Mouse (Mus musculus): ENCODE data around the gene Itgb2l.

Itgb2l gene

DNA sequence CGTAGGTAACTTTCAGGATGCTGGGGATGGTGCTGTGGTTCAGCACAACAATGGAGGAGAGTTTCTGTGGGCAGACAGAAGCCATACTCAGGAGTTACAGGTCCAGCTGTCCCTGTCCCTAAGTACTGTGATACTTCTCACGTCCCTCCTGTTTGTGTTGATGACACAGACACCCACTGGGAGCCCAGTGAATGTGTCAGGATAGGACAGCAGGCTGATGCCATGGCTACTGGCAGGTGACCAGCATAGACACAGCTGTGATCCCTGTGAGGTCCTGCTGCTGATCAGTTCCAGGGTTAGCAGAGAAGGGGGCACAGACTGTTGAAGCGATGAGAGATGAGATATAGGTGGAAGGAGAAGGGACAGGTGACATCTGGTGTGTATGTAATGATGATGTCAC lies 14.4 kb downstream of the Itgb2l start:
- DNase-seq (ENCODE audit: inconsistent ontology term): no peak

DNA sequence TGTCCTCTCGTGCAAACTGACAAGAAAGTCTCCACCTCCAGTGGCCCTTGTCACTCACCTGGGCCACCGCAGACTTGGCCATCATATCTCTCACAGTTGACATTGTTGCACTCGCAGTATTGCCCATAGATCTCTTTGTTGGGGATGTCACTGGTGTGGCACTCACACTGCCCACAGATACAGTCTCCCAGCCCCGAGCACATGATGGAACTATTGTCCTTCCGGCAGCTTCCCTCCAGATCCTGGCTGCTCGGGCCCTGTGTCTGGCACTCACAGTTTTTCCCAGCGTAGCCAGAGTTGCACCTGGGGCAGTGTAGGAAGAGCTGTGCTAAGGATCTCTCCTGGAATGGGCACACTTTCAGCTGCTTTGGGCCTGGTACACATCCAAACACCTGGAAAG lies 16.7 kb downstream of the Itgb2l start:
- DNase-seq (ENCODE audit: inconsistent ontology term): no peak

DNA sequence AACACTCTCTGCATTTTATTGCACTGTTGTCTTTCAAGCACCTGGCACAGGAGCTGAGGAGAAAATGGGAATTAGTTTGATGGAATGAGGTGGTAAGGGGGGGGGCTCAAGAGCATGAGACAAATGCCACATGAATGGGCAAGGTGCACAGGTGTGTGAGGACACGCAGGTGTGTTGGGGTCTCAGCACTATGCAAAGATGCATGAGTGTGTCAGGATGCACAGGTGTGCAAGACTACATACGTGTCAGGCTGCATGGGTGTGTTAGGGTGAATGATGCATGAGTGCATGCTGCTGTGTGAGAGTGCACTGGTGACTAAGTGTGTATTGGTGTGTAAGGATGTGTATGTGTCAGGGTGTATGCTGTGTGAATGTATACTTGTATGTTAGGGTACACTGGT lies 18.4 kb downstream of the Itgb2l start:
- no peak for DNase-seq (ENCODE audit: inconsistent ontology term)

DNA sequence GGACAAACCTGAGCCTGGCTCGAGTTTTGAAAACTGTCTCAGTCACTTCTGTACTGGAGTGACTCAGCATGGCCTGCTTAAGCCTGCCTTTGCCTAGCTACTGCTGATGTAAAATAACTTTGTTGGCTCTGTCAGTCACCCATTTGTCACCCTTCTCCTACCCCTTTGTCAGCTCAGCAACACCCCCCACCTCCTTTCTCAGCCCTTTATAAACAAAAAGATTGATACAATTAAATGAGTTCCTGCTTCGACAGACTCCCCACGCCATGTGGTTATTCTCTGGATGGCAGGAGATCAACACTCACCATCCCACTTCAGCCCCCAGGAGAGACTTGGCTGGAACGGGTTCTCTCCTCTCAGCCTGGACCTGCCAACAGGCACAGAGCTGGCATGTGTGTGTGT lies 35.4 kb downstream of the Itgb2l start:
- peak; percentile 47 for DNase-seq (ENCODE audit: inconsistent ontology term)

DNA sequence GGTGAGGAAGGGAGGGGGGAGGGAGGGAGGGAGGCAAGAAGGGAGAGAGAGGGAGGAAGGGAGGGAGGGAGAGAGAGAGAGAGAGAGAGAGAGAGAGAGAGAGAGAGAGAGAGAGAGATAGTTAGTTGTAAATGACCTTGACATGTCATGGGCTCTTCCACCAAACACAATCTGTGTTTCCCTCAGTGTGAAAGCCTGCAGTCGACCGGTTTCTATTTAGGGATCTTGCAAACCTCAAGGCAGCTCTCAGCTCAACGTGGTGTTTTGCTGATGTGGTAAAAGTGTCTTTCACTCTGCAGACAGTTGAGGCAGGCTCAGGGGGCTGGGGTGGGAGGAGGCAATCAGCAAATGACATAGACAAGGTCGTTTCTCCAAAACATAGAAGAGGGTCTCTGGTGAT lies 37.1 kb downstream of the Itgb2l start:
- no peak for DNase-seq (ENCODE audit: inconsistent ontology term)

DNA sequence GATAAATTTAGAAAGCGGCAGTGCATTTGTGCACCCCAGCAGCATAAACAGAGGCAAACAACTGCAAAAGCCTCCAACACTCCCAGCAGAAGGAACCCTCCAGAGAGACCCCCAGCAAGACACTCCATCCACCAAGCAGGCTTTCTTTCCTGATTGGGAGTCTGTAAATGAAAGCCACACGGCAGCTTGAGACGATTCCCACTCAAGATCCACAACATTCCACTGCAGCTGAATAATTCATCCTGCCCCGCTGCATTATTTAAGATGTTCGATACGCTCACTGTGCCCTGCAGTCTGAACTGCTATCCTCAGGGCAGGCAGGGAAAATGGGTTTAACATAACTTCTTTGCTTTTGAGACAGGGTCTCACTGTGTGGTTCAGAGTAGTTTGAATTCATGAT lies 41.1 kb downstream of the Itgb2l start:
- no peak for DNase-seq (ENCODE audit: inconsistent ontology term)

DNA sequence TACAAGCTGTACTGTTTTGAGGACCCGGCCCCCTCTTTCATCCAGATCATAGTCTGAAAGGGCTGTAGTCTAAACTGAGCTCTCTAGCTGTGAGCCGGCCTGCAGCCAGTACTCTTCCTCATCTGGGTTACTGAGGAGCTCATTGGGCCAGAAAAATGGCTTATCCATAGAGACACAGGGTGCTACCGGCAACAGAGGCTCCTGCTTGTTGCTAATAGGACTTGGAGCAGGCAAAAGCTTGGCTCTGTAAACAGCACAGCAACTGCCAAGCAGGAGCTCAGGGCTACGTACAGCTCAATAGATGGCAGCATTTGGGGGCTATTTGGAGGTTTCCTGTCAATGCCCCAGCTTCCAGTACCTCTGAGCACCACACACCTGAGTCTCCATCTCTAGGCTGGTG lies 43.4 kb downstream of the Itgb2l start:
- DNase-seq (ENCODE audit: inconsistent ontology term): no peak

DNA sequence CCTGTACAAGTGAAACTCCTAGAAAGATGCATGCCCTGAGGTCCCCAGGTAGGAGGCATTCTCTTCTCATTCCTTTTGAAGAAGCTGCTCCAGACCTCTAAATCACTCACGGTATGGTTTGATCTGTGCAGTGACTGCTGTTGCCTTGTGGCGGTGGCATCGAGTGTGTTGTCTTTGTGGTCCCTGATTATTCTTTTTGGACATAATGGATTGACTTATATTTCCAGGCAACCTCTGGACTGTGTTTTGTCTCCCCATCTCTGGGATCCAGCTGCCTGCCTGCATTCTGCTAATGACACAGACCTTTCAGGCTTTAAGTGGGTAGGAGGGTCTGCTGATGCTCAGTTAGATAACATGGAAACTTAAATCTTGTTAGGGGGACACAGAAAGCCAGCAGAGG lies 44.6 kb downstream of the Itgb2l start:
- no peak for DNase-seq (ENCODE audit: inconsistent ontology term)

DNA sequence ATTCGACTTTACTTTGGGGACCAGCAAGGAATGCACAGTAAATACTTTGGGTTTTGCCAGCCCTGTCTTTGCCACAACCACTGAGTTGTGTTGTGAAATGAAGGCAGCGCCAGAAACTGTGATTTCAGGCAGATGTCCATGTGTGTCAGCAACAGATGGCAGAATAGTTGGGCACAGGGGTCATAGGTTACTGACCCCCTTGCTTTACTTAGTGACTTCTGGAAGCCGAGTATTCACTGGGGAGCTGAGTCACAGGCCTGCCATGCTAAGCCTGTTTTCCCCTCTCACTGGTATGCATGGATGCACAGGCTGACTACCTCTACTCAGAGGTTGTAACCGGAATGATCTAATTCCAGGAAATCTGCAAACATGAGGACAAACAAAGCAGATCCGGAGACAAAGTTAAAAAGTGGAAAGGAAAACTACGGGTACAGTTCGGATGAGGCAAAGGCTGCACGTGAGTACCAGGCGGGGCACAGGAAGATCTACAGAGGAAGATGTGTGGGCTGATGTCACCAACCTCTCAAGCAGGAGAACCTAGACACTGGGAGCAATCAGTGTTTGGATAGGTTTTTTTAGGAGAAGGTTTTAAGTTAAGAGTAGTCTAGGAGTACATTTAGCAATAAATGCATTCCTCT lies 47.3 kb downstream of the Itgb2l start:
- no peak for DNase-seq (ENCODE audit: inconsistent ontology term)

DNA sequence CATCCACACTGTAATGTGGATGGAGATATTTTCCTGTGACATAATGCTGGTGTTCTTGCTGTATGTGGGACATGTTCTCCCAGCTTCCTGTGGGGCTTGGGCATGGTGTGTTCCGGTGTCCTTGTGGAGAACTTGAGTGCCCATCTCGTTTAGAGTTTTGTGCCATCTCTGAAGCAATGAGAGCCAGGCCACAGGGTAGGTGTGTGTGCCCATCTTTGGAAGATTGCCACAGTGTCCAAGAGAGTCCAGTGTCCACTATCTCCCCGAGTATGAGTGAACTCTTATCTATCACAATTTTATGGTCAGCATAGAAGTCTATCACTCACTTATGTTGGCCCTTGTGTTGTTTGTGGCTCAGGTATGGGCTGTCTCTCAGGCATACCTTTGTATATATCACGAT lies 47.9 kb downstream of the Itgb2l start:
- DNase-seq (ENCODE audit: inconsistent ontology term): no peak

DNA sequence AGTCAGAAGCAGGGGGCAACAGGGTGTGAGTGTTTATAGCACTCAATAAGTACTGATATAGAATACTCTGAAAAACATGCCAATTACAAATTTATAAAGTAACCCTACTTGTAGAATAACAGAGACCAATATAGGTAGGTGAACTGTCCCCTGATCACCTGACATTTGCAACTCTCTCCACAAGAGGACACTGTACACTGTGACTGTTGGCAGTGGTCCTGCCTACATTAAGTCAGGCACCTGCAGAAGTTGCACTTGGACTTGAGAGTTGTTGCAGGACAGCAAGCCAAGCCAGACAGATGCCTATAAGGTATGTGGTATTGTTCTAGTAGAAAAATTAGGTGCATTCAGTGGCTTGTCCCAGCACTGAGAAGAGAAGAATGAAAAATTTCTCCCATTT lies 52.3 kb downstream of the Itgb2l start:
- no peak for DNase-seq (ENCODE audit: inconsistent ontology term)

DNA sequence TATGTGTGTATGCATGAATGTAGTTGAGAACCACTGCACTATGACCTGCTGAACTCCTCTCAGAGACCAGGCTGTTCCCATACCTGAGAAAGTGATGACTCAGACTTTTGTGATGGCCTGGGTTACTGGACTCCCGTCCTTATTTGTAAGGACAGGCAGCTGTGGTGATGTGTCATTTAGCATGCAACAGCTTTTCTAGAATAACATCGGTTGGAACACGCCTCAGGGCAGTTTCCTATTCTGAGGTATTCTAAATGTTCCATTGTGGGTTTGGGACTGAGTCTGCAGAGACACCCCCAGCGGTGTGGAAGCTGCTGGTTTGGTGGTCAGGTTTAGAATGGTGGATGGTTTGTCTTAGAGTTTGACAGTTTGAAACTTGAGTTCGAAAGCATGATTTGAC lies 54.9 kb downstream of the Itgb2l start:
- no peak for DNase-seq (ENCODE audit: inconsistent ontology term)

DNA sequence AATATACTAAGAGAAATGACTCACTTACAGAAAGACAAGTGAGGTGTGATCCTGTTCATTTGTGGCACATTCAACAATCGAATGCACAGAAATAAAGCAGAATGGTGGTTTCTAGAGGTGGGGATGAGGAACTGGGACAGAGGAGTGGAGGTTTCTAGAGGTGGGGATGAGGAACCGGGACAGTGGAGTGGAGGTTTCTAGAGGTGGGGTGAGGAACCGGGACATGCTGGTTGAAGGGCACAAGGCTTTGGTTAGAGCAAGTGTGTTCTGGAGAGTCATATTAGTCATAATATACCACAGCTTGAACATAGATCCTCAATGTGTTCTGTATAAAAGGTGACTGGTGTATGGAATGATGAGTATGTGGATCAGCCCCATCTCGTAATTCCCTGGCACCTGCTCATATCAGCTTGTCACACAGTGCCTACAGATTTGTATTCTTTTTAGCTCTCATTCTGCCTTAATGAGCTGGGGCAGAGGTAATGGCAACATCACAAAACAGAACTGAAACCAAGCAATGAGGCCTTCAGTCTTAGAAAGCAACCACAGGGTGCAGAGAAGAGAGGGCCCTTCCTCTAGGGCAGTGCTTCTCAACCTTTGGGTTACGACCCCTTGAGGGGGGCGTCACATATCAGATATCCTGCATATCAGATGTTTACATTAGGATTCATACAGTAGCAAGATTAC lies 55.6 kb downstream of the Itgb2l start:
- DNase-seq (ENCODE audit: inconsistent ontology term): no peak

DNA sequence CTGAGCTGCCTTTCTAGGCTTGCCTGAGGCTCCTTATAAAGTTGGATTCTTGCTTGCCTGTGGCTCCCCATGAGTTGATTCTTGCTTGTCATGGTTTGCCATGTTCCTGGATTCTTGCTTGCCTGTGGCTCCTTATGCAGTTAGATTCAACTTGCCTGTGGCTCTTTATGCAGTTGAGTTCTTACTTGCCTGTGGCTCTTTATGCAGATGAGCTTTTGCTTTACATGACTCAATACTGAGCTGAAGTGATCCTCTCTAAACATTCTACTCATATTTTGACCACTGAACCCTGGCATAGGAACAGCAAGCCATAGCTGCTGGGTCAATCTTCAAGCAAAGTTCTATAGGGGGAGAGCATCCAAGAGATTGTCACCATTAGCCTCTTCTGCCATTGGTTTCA lies 58.7 kb downstream of the Itgb2l start:
- no peak for DNase-seq (ENCODE audit: inconsistent ontology term)

DNA sequence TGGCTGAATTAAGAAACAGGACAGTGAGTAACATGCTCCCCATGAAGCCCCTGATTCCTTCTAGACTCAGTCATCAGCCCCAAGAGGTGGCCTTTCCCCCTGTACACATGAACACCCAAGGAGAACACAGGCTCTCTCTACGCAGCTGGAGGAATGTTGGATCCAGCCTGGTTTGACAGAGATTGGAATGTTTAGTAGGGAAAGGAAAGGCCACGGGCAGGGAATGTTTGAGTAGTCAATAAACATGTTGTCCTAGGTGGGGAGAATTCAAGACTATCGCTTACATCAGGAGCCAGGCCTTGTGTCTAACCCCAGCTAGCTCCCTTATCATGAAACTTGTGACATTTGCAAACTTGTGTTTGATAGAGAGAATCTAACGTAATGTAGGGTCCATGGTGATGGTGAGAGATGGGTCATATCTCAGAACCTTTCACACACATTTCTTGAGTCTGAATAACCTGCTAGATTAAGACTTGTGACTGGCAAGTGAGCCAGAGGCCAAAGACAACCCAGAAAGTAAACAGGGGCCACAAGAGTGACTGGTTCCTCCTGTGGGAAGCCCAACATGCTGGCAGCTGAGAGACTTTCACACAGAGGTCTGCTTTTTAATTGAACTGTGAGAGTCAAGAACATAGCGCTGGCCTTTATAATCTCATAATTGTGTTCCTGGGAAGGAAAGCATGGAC lies 60.8 kb downstream of the Itgb2l start:
- DNase-seq (ENCODE audit: inconsistent ontology term): no peak

DNA sequence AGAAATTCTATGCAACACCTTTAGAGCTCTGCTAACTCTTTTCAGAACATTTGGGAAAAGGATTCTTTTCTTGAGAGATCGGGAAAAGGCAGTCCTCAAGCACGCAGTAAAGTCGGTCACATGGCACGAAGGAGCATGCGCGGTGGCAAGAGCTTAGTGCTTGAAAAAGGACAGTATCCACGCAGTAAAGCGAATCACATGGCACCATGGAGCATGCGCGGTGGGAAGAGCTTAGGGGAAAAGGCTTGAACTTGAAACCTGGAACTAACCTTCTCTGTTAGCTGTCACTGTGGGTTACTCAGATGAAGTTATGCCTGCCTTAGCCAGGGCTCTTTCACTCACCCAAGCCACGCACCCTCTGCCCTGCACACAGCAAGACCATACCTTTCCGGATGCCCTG lies 62.0 kb downstream of the Itgb2l start:
- no peak for DNase-seq (ENCODE audit: inconsistent ontology term)

DNA sequence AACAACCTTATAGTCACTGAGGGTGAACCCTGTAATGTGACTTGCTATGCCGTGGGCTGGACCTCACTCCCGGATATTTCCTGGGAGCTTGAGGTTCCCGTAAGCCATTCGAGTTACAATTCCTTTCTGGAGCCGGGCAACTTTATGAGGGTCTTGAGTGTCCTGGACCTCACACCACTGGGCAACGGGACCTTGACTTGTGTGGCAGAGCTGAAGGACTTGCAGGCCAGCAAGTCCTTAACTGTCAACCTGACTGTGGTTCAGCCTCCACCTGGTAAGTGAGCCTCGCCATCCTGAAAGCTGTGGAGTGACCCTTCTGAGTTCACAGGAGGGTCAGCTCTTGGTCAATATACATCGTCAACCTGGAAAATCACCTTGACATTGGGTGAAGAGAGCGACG lies 65.3 kb downstream of the Itgb2l start:
- DNase-seq (ENCODE audit: inconsistent ontology term): no peak

DNA sequence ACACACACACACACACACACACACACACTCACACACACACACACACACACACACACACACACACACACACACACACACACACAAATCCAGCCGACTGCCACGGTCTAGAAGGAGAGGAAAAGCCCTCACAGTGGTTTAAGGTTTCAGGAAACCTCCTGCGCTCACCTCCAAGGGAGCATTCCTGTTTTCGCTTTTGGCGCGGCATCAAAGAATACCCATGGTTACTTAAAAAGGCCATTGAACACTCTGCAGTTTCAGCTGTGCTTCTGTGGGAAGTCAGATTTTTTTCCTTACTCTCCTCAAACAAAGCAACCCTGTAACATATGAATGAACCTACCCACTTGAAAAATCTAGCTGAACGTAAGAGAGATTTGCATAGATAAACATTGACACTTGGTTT lies 67.1 kb downstream of the Itgb2l start:
- DNase-seq (ENCODE audit: inconsistent ontology term): peak; percentile 12

DNA sequence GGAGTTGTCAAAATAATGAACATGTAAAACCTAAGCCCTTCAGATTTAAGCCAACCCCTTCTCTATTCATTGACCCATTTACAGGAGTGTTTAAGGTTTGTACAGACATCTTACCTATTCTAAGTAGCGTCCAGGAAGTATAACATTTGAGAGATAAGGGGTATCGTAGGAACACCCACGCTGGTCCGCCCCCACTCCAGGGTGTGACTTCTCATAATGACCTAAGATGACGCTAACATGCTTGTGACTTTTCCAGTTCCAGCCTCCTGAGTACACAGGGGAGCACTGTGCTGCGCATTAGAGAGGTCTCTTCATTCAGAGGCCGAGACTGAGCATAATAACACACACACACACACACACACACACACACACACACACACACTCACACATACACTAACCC lies 67.9 kb downstream of the Itgb2l start:
- DNase-seq (ENCODE audit: inconsistent ontology term): no peak

DNA sequence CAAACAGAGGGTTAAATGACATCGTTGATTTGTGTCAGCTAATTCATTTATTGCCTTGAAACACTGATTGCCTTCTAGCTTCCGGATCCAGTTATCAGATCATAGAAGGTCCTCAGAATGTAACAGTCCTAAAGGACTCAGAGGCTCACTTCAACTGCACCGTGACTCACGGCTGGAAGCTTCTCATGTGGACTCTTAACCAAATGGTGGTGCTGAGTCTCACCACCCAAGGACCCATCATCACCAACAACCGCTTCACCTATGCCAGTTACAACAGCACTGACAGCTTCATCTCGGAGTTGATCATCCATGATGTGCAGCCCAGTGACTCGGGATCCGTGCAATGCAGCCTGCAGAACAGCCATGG lies 70.7 kb downstream of the Itgb2l start:
- DNase-seq (ENCODE audit: inconsistent ontology term): no peak

Measured in Muller cell, postnatal 12 days (primary cell).